Mouse (Mus musculus): ENCODE data around the gene Zc3h7b.

DNA sequence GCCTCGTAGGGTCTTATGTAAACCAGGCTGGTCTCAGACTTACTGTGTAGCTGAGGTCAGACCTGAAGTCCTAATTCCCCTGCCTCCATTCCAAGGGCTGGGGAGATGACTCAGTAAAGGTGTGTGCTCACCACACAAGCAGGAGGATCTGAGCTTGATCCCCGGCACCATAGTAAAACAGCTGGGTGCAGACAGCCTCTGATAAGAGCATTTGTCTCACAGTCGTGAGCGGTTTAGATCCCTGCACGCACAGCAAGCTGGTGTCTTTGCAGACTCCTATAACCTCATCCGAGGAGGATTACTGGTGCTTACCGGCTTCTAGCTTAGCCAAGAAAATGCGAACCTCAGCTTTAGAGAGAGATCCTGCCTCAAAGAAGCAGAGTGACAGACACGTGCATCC is 8.8 kb downstream of the Zc3h7b start:
- no peak for TF ChIP-seq GATA1 (IDR thresholded peaks at IDR 0.05; ENCODE audit: borderline replicate concordance, low read length)
- no peak for TF ChIP-seq FLI1 (IDR thresholded peaks at IDR 0.05; ENCODE audit: low read length)

Measured in megakaryocyte, embryonic 14.5 days (primary cell).